Mouse (Mus musculus): Measurements from ENCODE around the gene Ppib. TPM values are rescaled to one million over a fixed set of nuclear protein-coding genes. Genes with fewer than 3 reads are reported as not detected.

Ppib gene
- polyA plus RNA-seq, 1 experiment from 2014 or later, result 371 TPM

GRCm38 (mm10) chr9:66102668-66103067, 42.6 kb downstream of the Ppib start:
- no peaks in the 10 kb centered on the region for H3K4me1 ChIP-seq
- H3K36me3 ChIP-seq, result peaks cover 87% of the 10 kb centered on the region
- no peaks in the 10 kb centered on the region for H3K27me3 ChIP-seq (replicated peaks)
- H3K4me2 ChIP-seq, result no peak overlapping the region
- no peak overlapping the region for H3K9ac ChIP-seq (replicated peaks)
- H3K27ac ChIP-seq (replicated peaks), result no peak overlapping the region
- no peak overlapping the region for H3K4me3 ChIP-seq (replicated peaks)
- WGBS, result 91% methylated on average over 6 of the region's 6 CpGs
- H3K9me3 ChIP-seq (replicated peaks), result no peaks in the 10 kb centered on the region
- ATAC-seq (ENCODE audit: low FRiP score), result no peak

- Histone ChIP-seq H3K27me3 (replicated peaks) (no peaks in the 10 kb centered on the region), H3K27ac (replicated peaks) (no peak overlapping the region), H3K4me1 (no peaks in the 10 kb centered on the region), H3K36me3 (peaks cover 84% of the 10 kb centered on the region), H3K9me3 (replicated peaks) (no peaks in the 10 kb centered on the region), H3K4me3 (replicated peaks) (no peak overlapping the region), H3K9ac (replicated peaks) (no peak overlapping the region), H3K4me2 (no peak overlapping the region)
- ATAC-seq (ENCODE audit: low FRiP score), result no peak
- WGBS, result 98% methylated on average over 4 of the region's 4 CpGs
Observed at GRCm38 (mm10) chr9:66104601-66105000, 44.6 kb downstream of the Ppib start.

- H3K4me1 ChIP-seq, result no peaks in the 10 kb centered on the region
- no peaks in the 10 kb centered on the region for H3K9me3 ChIP-seq (replicated peaks)
- no peak for ATAC-seq (ENCODE audit: low FRiP score)
- no peaks in the 10 kb centered on the region for H3K27me3 ChIP-seq (replicated peaks)
- no peak overlapping the region for H3K27ac ChIP-seq (replicated peaks)
- H3K36me3 ChIP-seq, result peaks cover 78% of the 10 kb centered on the region
- H3K4me3 ChIP-seq (replicated peaks), result no peak overlapping the region
- no peak overlapping the region for H3K9ac ChIP-seq (replicated peaks)
- H3K4me2 ChIP-seq, result no peak overlapping the region
- 92% methylated on average over 8 of the region's 8 CpGs for WGBS
Observed at GRCm38 (mm10) chr9:66105168-66105567, 45.1 kb downstream of the Ppib start.

GRCm38 (mm10) chr9:66109574-66109973, 49.6 kb downstream of the Ppib start:
- Histone ChIP-seq H3K27ac (replicated peaks) (no peak overlapping the region), H3K4me2 (no peak overlapping the region), H3K9ac (replicated peaks) (no peak overlapping the region), H3K27me3 (replicated peaks) (no peaks in the 10 kb centered on the region), H3K4me1 (no peaks in the 10 kb centered on the region), H3K9me3 (replicated peaks) (no peaks in the 10 kb centered on the region), H3K4me3 (replicated peaks) (no peak overlapping the region), H3K36me3 (peaks cover 43% of the 10 kb centered on the region)
- no peak for ATAC-seq (ENCODE audit: low FRiP score)
- 98% methylated on average over 1 of the region's 1 CpGs for WGBS

DNA sequence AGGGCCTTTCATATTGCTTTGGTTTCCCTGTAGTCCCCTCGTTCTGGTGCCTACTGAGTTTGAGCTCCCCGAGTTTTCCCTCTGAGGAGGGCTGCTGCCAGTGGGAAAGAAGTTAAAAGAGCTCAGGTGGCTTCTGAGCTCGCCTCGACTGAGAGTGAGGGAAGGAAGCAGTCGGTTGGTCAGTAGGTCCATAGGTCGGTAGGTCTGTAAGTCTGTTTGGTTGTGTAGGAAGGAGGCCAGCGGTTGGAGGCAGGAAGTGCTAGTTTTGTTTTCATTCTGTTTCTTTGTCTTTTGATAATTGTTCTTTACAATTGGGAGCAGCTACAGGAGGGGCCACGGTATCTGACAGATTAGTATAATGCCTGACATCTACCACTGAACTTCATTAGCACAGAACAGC, 50.1 kb downstream of the Ppib start:
- Histone ChIP-seq H3K27me3 (replicated peaks) (no peaks in the 10 kb centered on the region), H3K4me2 (no peak overlapping the region), H3K27ac (replicated peaks) (0 out of 2 replicates have a peak overlapping the region, but pooled peaks have one; percentile 5), H3K4me3 (replicated peaks) (no peak overlapping the region), H3K9me3 (replicated peaks) (no peaks in the 10 kb centered on the region), H3K4me1 (no peaks in the 10 kb centered on the region), H3K36me3 (peaks cover 38% of the 10 kb centered on the region), H3K9ac (replicated peaks) (no peak overlapping the region)
- WGBS, result 52% methylated on average over 8 of the region's 8 CpGs
- ATAC-seq (ENCODE audit: low FRiP score), result no peak

GRCm38 (mm10) chr9:66110611-66111379, 50.8 kb downstream of the Ppib start:
- Histone ChIP-seq H3K4me3 (replicated peaks) (no peak overlapping the region), H3K4me2 (no peak overlapping the region), H3K9ac (replicated peaks) (no peak overlapping the region), H3K4me1 (no peaks in the 10 kb centered on the region), H3K27me3 (replicated peaks) (no peaks in the 10 kb centered on the region), H3K36me3 (peaks cover 32% of the 10 kb centered on the region), H3K27ac (replicated peaks) (0 out of 2 replicates have a peak overlapping the region, but pooled peaks have one; percentile 5), H3K9me3 (replicated peaks) (no peaks in the 10 kb centered on the region)
- WGBS, result 34% methylated on average over 8 of the region's 8 CpGs
- ATAC-seq (ENCODE audit: low FRiP score), result no peak

- no peak for ATAC-seq (ENCODE audit: low FRiP score)
- H3K4me1 ChIP-seq, result peaks cover 7% of the 10 kb centered on the region
- no peak overlapping the region for H3K4me3 ChIP-seq (replicated peaks)
- WGBS, result 98% methylated on average over 3 of the region's 3 CpGs
- H3K9me3 ChIP-seq (replicated peaks), result no peaks in the 10 kb centered on the region
- no peak overlapping the region for H3K9ac ChIP-seq (replicated peaks)
- H3K4me2 ChIP-seq, result no peak overlapping the region
- no peaks in the 10 kb centered on the region for H3K27me3 ChIP-seq (replicated peaks)
- H3K27ac ChIP-seq (replicated peaks), result no peak overlapping the region
- H3K36me3 ChIP-seq, result peaks cover 6% of the 10 kb centered on the region
Observed at GRCm38 (mm10) chr9:66114341-66114740, 54.3 kb downstream of the Ppib start.

Other genes with a start within 250 kb of the Ppib start
- gene Zfp609, start 232.7 kb upstream of the Ppib start, polyA plus RNA-seq (2015; fragmentation: Nextera tagmentation; extraction: Ambion mirVana), result 6.8 and 7.1 TPM in 2 replicates
- 21.2 and 64.0 TPM in 2 replicates for gene Pclaf, start 170.0 kb upstream of the Ppib start, polyA plus RNA-seq (2015; fragmentation: Nextera tagmentation; extraction: Ambion mirVana)
- 27.9 and 30.2 TPM in 2 replicates for gene Trip4, start 151.4 kb upstream of the Ppib start, polyA plus RNA-seq (2015; fragmentation: Nextera tagmentation; extraction: Ambion mirVana)
- gene Csnk1g1, start 151.3 kb upstream of the Ppib start, polyA plus RNA-seq (2015; fragmentation: Nextera tagmentation; extraction: Ambion mirVana), result 19.1 and 19.4 TPM in 2 replicates
- 10.7 and 12.1 TPM in 2 replicates for gene Snx22, start 9.5 kb downstream of the Ppib start, polyA plus RNA-seq (2015; fragmentation: Nextera tagmentation; extraction: Ambion mirVana)
- 70.4 and 80.0 TPM in 2 replicates for gene Snx1, start 66.4 kb downstream of the Ppib start, polyA plus RNA-seq (2015; fragmentation: Nextera tagmentation; extraction: Ambion mirVana)
- gene Ciao2a, start 66.4 kb downstream of the Ppib start, polyA plus RNA-seq (2015; fragmentation: Nextera tagmentation; extraction: Ambion mirVana), result 73.7 and 100 TPM in 2 replicates
- 0.69 and 2.0 TPM in 2 replicates for gene Dapk2, start 98.0 kb downstream of the Ppib start, polyA plus RNA-seq (2015; fragmentation: Nextera tagmentation; extraction: Ambion mirVana)